Mouse (Mus musculus): ENCODE data around the gene Tacc3.

- TF ChIP-seq POLR2A (IDR thresholded peaks at IDR 0.05; ENCODE audit: borderline replicate concordance, low read depth, low read length) (no peak), CTCF (IDR thresholded peaks at IDR 0.05; ENCODE audit: low read depth, low read length) (no peak)
Observed at GRCm38 (mm10) chr5:33674439-33674838, 16.5 kb downstream of the Tacc3 start.

Measured in bone marrow macrophage, adult 2 months (primary cell).